Mouse (Mus musculus) neural tube, embryonic 15.5 days (tissue): Measurements from ENCODE around the gene Aarsd1. TPM values are rescaled to one million over a fixed set of nuclear protein-coding genes. Genes with fewer than 3 reads are reported as not detected.
"Not testable (repeated sequence)": the region's sequence is repeated elsewhere in the genome, so short reads cannot be mapped to it uniquely, and the experiment has no call there.

Experiments used
- ATAC-seq: fragments of 200-750 bp; cut with Nextera tagmentation; 2 replicates; pipeline ENCODE4 v1.8.0; 2017; ENCODE audit warnings: mild to moderate bottlenecking, moderate TSS enrichment, moderate library complexity; ENCODE audit not compliant: low FRiP score
- H3K27ac ChIP-seq: fragments of 300-500 bp; sonication (generic); replicated peaks from 2 replicates; pipeline ENCODE4 v1.5.1; 2015; ENCODE audit warnings: mild to moderate bottlenecking, inconsistent platforms
- H3K27me3 ChIP-seq: fragments of 300-500 bp; sonication (generic); replicated peaks from 2 replicates; pipeline ENCODE4 v1.6.1; 2015; ENCODE audit warnings: inconsistent platforms
- H3K36me3 ChIP-seq: fragments of 300-500 bp; sonication (generic); 2 replicates; pipeline ENCODE4 v1.6.1; 2015; ENCODE audit warnings: inconsistent platforms
- H3K4me1 ChIP-seq: fragments of 300-500 bp; sonication (generic); 2 replicates; pipeline ENCODE4 v1.6.1; 2015; ENCODE audit warnings: inconsistent platforms
- H3K4me2 ChIP-seq: fragments of 300-500 bp; sonication (generic); 2 replicates; pipeline ENCODE4 v1.6.1; 2015; ENCODE audit warnings: inconsistent platforms, mild to moderate bottlenecking, moderate library complexity
- H3K4me3 ChIP-seq: fragments of 300-500 bp; sonication (generic); replicated peaks from 2 replicates; pipeline ENCODE4 v1.5.1; 2015; ENCODE audit warnings: mild to moderate bottlenecking, inconsistent platforms
- H3K9ac ChIP-seq: fragments of 300-500 bp; sonication (generic); replicated peaks from 2 replicates; pipeline ENCODE4 v1.6.1; 2015; ENCODE audit warnings: mild to moderate bottlenecking, inconsistent platforms
- H3K9me3 ChIP-seq: fragments of 300-500 bp; sonication (generic); replicated peaks from 2 replicates; pipeline ENCODE4 v1.6.1; 2016; ENCODE audit warnings: inconsistent platforms
- WGBS: fragments of 180-500 bp; shearing (Covaris S2); methylation state at CpG from one replicate; pipeline ENCODE4 v1.1.7; 2015; ENCODE audit warnings: mixed read lengths; 5-methylcytosine and 5-hydroxymethylcytosine counted together
- polyA plus RNA-seq: library from polyadenylated mRNA; unstranded; fragments of >200 nt; fragmentation: Nextera tagmentation; extraction: Ambion mirVana; gene quantifications from 2 replicates; pipeline ENCODE4 v1.2.1, GENCODE M21; 2015

The Aarsd1 gene
- 88.1 and 94.0 TPM in 2 replicates for polyA plus RNA-seq

DNA sequence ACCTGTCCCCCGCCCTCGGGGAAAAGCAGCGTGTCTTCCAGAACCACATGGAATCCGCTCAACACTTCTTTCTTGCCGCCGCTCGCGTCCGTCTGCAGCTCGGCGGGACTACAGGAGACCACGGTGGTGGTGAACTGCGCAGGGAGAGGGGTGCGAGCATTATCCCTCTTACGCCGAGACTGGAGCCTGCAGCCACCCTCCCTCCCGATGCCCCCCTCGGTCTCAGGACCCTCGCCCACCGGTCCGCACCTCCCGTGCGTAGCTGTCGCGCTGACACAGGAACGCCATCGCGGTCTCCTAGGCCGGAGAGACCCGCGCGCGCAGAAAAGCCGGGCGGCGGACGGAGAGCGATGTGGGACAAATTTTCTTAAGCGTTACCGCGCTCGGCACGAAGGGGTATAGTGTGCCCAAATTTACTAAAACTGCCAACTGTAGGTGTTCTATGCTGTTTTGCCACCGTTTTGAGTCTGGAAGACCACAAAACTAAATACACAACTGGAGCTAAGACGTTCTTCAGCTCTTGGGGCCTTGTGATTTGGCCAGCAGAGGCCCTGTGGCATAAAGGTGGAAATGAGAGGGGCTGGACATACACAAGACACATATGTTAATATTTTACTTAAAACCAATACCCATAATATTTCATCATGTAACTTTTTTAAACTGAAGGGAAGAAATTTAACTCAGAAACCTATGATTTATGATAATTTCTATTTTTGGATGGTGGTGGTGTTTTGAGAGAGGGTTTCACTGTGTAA lies at the start of gene Aarsd1:
Gene Aarsd1, minus strand, starts transcription at position 515 of the 755 bp plus-strand sequence.
- peak within 1 kb of the TSS; percentile 86 for H3K4me3 ChIP-seq
- H3K9ac ChIP-seq, result peak within 1 kb of the TSS; percentile 85
- H3K4me2 ChIP-seq, result peak within 1 kb of the TSS; percentile 66
- H3K27me3 ChIP-seq, result no peaks in the 10 kb centered on the region
- H3K27ac ChIP-seq, result peak within 1 kb of the TSS; percentile 87
- peaks cover 12% of the 10 kb centered on the region for H3K4me1 ChIP-seq
- under 1% methylated on average over 45 of the region's 45 CpGs for WGBS
- peak; percentile 86 for ATAC-seq
- no peaks in the 10 kb centered on the region for H3K9me3 ChIP-seq
- peaks cover 10% of the 10 kb centered on the region for H3K36me3 ChIP-seq

- peaks cover 62% of the 10 kb centered on the region for H3K4me1 ChIP-seq
- peak overlapping the region; percentile 97; the same call in 1 of the 2 replicates for H3K9ac ChIP-seq
- H3K4me2 ChIP-seq, result peak overlapping the region; percentile 82
- WGBS, result 59% methylated on average over 5 of the region's 5 CpGs
- not testable (repeated sequence) for ATAC-seq, H3K27ac ChIP-seq, H3K27me3 ChIP-seq, H3K9me3 ChIP-seq
- peaks cover 26% of the 10 kb centered on the region for H3K36me3 ChIP-seq
- peak overlapping the region; percentile 96 for H3K4me3 ChIP-seq
These were observed 49.1 kb upstream of the Aarsd1 start for GRCm38 (mm10) chr11:101466552-101466950.

GRCm38 (mm10) chr11:101465869-101466551 lies 48.6 kb upstream of the Aarsd1 start, which contains the start of gene Vat1:
Gene Vat1 (minus strand): TSS chr11:101466230.
- Histone ChIP-seq H3K27ac (peak within 1 kb of the TSS; percentile 92), H3K9me3 (no peaks in the 10 kb centered on the region), H3K27me3 (no peaks in the 10 kb centered on the region), H3K4me3 (peak within 1 kb of the TSS; percentile 96), H3K4me1 (peaks cover 62% of the 10 kb centered on the region), H3K9ac (peak within 1 kb of the TSS; percentile 97), H3K4me2 (peak within 1 kb of the TSS; percentile 82), H3K36me3 (peaks cover 29% of the 10 kb centered on the region)
- WGBS, result 2% methylated on average over 60 of the region's 60 CpGs
- ATAC-seq, result peak; percentile 79

DNA sequence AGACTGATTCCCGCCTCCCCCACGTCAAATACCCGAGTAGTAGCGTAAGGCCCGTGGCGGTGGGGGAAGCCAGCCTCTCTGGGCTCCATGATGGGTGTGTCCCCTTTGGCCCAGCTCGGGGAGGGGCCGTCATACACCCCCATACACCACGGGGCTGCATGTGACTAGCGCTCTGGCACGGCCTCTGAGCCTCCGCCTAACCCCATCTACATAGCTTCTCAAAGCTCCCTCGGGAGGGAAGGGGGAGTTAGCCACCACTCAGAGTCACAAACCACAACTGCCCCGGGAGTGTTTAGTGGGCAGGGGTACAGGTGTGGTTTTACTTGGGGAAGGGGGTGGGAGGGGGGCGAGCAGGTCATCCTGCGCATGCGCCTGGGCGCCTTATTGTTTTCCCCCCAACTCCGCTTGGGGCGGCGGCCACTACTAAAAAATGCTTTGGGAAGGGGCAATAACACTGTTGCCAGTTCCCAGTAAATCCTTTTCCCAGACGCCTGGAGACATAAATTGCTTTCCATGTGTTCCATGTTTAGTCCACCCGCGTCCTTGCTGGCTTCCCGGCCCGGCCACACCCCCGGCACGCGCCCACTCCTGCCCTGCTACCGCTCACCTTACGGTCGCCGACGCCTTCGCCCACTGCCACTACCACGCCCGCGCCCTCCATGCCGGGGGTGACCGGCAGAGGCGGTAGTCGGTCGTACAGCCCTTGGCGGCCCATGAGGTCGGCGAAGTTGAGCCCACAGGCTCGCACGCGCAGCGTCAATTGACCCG lies 47.9 kb upstream of the Aarsd1 start:
- ATAC-seq, result peak; percentile 49
- Histone ChIP-seq H3K4me1 (peaks cover 62% of the 10 kb centered on the region), H3K4me3 (peak overlapping the region; percentile 96), H3K9ac (peak overlapping the region; percentile 97), H3K9me3 (no peaks in the 10 kb centered on the region), H3K27ac (peak overlapping the region; percentile 92), H3K4me2 (peak overlapping the region; percentile 82), H3K27me3 (no peaks in the 10 kb centered on the region), H3K36me3 (peaks cover 28% of the 10 kb centered on the region)
- under 1% methylated on average over 51 of the region's 51 CpGs for WGBS

- H3K36me3 ChIP-seq, result peaks cover 34% of the 10 kb centered on the region
- H3K9ac ChIP-seq, result peak within 1 kb of the TSS; percentile 97
- no peak for ATAC-seq
- H3K27ac ChIP-seq, result peak within 1 kb of the TSS; percentile 92
- H3K4me3 ChIP-seq, result peak within 1 kb of the TSS; percentile 96
- H3K4me1 ChIP-seq, result peaks cover 56% of the 10 kb centered on the region
- peak within 1 kb of the TSS; percentile 82 for H3K4me2 ChIP-seq
- H3K9me3 ChIP-seq, result no peaks in the 10 kb centered on the region
- WGBS, result 12% methylated on average over 12 of the region's 12 CpGs
- H3K27me3 ChIP-seq, result no peaks in the 10 kb centered on the region
These were observed 47.0 kb upstream of the Aarsd1 start, which contains the start of gene Rnd2 for GRCm38 (mm10) chr11:101464211-101465100. Gene Rnd2 (plus strand): TSS chr11:101464999.

- Histone ChIP-seq H3K4me1 (peaks cover 47% of the 10 kb centered on the region), H3K4me2 (peak overlapping the region; percentile 82), H3K9me3 (no peaks in the 10 kb centered on the region), H3K36me3 (peaks cover 49% of the 10 kb centered on the region), H3K27ac (no peak overlapping the region), H3K27me3 (no peaks in the 10 kb centered on the region), H3K9ac (peak overlapping the region; percentile 97; the same call in 1 of the 2 replicates), H3K4me3 (peak overlapping the region; percentile 96)
- ATAC-seq, result no peak
- 30% methylated on average over 13 of the region's 13 CpGs for WGBS
These were observed 45.4 kb upstream of the Aarsd1 start for GRCm38 (mm10) chr11:101462583-101463440.

DNA sequence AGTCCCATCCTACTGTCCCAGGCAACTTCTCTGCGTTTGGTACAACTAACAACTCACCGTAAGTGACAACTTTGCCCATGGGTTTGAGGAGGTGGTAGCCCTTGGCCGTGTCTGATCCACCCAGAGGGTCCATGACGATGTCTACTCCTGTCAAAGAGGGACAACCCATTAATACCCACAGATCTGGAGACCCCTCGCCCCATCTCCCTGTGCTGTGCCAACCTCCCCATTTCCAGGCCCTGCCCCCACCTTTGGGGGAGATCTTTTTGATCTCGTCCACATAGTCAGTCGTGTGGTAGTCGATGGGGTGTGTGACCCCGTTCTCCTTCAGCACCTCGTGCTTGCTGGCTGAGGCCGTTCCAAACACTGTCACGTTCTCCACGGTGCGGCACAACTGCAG lies 44.7 kb upstream of the Aarsd1 start:
- Histone ChIP-seq H3K4me2 (no peak overlapping the region), H3K4me3 (no peak overlapping the region), H3K36me3 (peaks cover 55% of the 10 kb centered on the region), H3K27me3 (no peaks in the 10 kb centered on the region), H3K9me3 (no peaks in the 10 kb centered on the region), H3K27ac (no peak overlapping the region), H3K4me1 (peaks cover 41% of the 10 kb centered on the region), H3K9ac (no peak overlapping the region)
- WGBS, result 63% methylated on average over 14 of the region's 14 CpGs
- ATAC-seq, result no peak

- H3K27me3 ChIP-seq, result no peaks in the 10 kb centered on the region
- peaks cover 30% of the 10 kb centered on the region for H3K4me1 ChIP-seq
- no peak overlapping the region for H3K4me2 ChIP-seq
- H3K36me3 ChIP-seq, result peaks cover 59% of the 10 kb centered on the region
- no peak for ATAC-seq
- no peak overlapping the region for H3K4me3 ChIP-seq
- WGBS, result 90% methylated on average over 15 of the region's 15 CpGs
- H3K9me3 ChIP-seq, result no peaks in the 10 kb centered on the region
- no peak overlapping the region for H3K9ac ChIP-seq
- no peak overlapping the region for H3K27ac ChIP-seq
These were observed 42.9 kb upstream of the Aarsd1 start for GRCm38 (mm10) chr11:101460321-101460720.

- no peak overlapping the region for H3K4me3 ChIP-seq
- peaks cover 26% of the 10 kb centered on the region for H3K4me1 ChIP-seq
- no peak overlapping the region for H3K27ac ChIP-seq
- no peaks in the 10 kb centered on the region for H3K9me3 ChIP-seq
- no peak overlapping the region for H3K9ac ChIP-seq
- ATAC-seq, result no peak
- no peak overlapping the region for H3K4me2 ChIP-seq
- WGBS, result 48% methylated on average over 6 of the region's 6 CpGs
- H3K27me3 ChIP-seq, result no peaks in the 10 kb centered on the region
- H3K36me3 ChIP-seq, result peaks cover 59% of the 10 kb centered on the region
These were observed 42.3 kb upstream of the Aarsd1 start for GRCm38 (mm10) chr11:101459716-101460115.

- Histone ChIP-seq H3K36me3 (peaks cover 59% of the 10 kb centered on the region), H3K9ac (no peak overlapping the region), H3K9me3 (no peaks in the 10 kb centered on the region), H3K4me1 (peaks cover 11% of the 10 kb centered on the region), H3K27ac (no peak overlapping the region), H3K4me3 (no peak overlapping the region), H3K4me2 (no peak overlapping the region), H3K27me3 (no peaks in the 10 kb centered on the region)
- ATAC-seq, result no peak
- WGBS, result 85% methylated on average over 12 of the region's 12 CpGs
These were observed 40.8 kb upstream of the Aarsd1 start for GRCm38 (mm10) chr11:101458217-101458616.
